Mouse (Mus musculus): Measurements from ENCODE around the gene Kdm5d.
A peak's percentile ranks its signal among the peaks of the same experiment; 100 is the strongest.

Gene Kdm5d

GRCm38 (mm10) chrY:897393-898227, at the start of gene Kdm5d:
Gene Kdm5d, plus strand, starts transcription at chrY:897788.
- peak in 1 of 2 experiments; percentile 23 for DNase-seq (ENCODE audit: low spot score in 2 of 2)

- DNase-seq (ENCODE audit: low spot score in 2 of 2), result no peak
These were observed 25.2 kb upstream of the Kdm5d start for GRCm38 (mm10) chrY:872404-872803.

GRCm38 (mm10) chrY:872855-873549, 24.6 kb upstream of the Kdm5d start:
- DNase-seq (ENCODE audit: low spot score in 2 of 2), result no peak

All from cerebellum, postnatal 4 days (tissue).